Mouse (Mus musculus) mature B cell (primary cell): Measurements from ENCODE around the gene Mrpl36.

Experiments
- in situ Hi-C: fragments of 300-500 bp; cut with MboI; formaldehyde crosslinking; loops from 2 replicates; pipeline ENCODE4 v1.14.3; 2019

Mrpl36 gene

DNA sequence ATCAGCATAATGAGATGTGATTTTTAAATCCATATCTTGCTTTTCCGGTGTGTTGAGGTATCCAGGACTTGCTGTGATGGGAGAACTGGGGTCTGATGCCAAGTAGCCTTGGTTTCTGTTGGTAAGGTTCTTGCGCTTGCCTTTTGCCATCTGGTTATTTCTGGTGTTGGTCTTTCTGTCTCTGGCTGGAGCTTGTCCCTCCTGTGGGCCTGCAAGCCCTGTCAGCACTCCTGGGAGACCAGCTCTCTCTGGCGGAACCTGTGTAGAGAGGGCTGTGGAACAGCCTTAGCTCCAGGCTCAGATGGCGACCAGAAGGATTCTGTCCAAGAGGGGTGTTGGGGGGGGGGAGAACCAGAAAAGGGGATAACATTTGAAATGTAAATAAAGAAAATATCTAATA, 18.4 kb downstream of the Mrpl36 start:
- in situ Hi-C loops: no loop called here

DNA sequence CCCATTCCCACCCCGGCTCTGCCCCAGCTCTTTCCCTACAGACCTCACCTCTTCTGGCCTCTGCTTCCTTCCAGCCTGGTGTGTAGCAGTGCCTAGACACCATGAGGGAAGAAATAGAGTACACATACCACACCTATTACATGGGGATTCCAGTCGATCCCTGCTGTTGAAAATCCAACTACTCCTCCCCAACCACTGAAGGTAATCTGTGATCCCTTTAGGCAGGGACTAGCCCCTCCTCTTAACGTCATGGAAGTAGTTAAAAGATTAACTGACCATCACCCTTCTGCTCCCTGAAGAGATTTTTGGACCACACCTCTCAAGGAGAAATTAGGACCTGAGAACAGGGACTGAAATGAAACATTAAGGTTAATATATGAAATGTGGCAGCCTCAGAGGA, 18.9 kb downstream of the Mrpl36 start:
- in situ Hi-C loops: no loop called here

DNA sequence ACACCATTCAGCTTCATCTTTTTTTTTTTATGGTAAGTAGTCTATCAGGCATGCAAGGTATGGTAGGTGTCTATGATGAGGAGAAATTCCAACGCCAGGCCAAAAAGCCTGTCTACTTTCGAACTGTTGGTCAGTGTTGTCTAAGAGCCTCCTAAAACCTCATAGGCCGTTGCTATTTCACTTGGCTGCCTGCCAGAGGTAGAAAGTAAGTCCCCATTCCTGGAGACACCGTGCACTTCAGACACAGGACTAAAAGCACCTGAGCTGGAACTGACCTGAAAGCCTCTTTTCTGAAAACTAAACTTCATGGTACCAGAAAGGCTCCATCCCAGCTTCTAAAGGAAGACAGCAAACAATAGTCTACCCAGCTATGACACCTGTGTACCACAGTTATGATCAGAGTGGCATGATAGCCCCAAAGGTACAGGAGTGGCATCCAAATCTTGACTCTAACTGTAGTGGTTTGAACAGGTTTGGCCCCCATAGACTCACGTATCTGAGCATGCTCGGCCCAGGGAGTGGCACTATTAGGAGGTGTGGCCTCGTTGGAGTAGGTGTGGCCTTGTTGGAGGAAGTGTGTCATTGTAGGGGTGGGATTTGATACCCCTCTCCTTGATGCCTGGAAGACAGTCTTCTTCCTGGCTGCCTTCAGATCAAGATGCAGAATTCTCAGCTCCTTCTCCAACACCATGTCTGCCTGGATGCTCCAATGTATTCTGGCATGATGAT, 19.8 kb downstream of the Mrpl36 start:
- in situ Hi-C loops: no loop called here

DNA sequence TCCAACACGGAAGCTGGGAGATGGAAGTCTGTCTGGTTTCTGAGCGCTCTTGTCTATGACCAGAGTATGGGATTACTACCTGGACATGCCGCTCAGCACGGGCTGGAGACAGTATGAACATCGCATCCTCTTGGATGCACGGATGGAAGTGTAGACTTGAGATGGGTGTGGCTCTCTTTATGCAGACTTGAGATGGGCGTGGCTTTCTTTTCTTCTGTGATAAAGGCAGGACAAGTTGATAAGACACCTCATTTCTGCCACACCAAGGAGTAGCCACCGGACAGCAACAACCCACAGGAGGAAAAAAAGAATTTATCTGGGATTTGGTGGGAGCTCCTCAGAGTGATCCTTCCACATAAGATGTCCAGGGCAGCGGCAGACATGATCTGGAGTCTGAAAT, 22.4 kb downstream of the Mrpl36 start:
- in situ Hi-C loops: no loop called here

DNA sequence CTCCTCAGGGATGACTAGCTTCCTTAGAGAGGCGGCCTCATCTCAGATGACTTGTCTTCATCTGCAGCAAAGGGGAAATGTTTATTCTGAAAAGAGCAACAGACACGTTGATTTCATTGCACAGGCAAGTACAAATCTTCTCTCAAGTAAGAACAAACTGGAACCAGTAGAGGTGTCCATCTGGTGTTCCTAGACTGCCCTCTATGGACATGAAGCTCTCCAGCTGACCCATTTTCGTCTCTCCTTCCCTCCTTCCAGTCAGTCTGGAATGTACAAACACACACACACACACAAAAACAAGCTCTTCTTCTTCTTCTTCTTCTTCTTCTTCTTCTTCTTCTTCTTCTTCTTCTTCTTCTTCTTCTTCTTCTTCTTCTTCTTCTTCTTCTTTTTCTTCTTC, 23.6 kb downstream of the Mrpl36 start:
- in situ Hi-C loops: no loop called here

DNA sequence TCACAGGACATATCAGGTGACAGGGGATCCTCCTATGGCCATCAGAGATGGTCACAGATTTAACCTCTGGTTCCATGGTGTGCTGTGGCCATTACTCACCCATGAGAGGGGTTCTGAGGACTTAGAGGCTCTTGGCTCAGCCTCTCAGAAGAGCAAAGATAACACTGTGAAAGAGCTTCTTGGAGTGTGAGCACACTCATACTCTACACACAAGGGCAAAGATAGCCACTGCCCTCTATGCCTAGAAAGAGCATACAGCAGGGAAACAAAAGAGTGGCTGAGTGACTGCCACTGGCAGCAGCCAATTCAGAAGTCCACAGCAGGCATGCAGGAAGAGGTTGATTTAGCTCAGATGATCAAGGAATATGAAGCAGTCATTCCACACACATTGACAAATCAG, 24.2 kb downstream of the Mrpl36 start:
- in situ Hi-C loops: no loop called here

DNA sequence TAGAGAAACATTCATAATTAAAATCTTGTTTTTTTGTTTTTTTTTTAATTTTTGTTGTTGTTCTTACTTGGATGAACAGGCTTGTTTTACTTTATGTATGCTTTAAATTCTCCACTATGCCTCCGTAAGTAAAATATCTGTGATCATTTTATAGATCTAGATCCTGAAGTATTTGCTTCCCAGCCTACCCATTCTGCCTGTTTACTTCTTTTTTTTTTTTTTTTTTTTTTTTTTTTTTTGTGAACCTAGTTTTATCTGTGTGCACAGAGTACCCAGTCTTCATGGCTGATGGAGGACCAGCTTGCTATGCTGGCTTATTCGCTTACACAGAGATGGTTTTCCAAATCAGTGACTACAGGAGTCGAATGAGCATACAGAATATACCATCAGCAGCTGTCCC, 28.8 kb downstream of the Mrpl36 start:
- in situ Hi-C loops: no loop called here

DNA sequence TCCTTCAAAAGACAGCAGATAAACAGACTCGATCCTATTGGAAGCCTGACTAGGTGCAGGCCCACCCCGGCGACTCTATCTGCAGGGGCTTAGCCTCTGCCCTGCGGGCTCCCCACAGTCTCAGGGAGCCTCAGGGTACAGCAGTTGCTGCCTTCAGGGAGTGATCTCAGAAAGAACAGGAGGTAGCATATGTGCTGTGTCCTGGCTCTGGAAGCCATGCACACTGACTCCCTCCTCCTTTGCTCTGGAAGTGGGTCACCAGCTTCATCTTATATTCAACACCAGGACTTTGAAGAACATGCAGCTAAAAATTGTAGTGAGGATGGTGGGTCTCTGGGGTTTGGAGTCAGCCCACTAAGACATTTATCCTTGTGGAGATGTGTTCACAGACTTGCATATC, 45.1 kb downstream of the Mrpl36 start:
- in situ Hi-C loops: no loop called here

DNA sequence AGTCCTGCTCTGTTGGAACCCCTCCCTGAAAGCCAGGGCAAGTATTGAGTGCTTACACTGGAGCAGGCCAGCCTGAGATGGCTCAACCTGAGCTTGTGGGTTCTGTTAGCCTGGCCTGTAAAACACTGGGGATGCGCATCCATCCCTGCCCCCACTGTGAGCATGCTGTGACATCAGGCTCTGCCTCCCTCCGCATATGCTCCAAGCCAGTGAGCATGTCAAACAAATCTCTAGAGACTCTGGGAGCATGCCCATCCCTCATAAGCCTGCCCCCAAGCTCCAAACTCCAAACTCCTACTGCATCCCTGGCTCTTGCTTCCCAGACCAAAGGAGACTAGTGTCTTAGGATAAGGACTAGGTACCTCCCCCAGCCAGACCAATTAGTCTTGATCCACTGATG, 46.3 kb downstream of the Mrpl36 start:
- in situ Hi-C loops: no loop called here

DNA sequence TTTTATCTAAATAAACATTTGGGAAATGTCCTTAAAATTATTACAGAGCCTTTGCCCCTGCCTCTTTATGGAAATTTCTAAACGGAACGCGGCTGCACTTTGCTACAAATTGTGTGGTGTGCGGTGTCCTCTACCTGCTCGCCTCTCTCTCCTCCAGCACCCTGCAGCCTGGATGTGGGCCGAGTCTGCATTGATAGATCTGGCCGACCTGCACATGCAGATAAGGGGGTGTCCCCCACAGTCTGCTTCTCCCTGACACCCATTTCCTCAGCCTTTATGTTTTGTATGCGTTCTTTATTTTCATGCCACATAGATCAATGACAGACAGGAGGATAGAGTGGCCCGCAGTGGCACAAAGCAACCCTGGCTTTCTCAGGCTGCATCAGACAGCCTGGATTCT, 49.3 kb downstream of the Mrpl36 start:
- in situ Hi-C loops: no loop called here
